In the genomic region with DNA sequence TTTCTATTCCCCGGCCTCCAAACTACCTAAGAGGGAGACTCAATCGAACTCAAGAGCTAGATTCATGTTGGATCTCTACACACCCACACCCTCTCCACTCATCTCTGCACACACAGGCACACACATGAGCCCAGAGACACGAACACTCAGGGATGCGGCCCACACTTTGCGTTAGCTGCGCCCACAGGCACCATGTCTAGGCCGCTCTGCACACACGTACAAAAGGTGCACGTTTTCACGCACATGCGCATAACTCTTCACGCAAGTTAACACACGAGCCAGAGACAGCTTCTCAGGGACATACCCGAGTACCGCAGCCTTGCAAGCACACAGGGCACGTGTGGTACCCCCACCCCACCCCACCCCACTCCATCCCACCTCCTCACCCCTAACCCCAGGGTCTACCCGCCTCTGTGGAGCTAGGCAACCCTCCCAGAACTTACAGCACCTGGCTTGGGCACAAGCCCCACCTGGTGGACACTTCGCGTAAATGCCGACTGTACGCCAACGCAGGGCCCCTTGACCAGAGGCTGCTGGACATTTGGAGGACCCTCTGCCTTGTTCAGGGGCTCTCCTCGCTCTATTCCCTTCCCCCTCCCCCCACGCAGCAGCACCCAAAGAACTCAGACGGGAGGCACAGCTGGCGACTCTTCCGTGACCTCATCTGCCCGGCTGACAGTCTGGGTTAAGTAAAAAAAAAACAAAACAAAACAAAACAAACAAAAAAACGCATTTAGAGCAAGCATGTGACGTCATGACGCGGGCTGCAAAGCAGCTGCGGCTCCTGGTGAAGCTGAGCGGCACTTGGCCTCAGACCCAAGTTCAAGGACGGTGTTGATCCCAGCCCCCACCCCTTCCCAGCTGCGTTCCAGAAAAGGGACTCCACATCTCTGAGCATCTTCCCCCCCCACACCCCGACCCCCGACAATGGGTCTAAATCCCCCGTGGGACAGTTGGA, we compare ENCODE assay signal across 8 mouse cellular contexts. TPM values are rescaled to one million over a fixed set of nuclear protein-coding genes. Genes with fewer than 3 reads are reported as not detected.
DNase-seq lines count a peak whose midpoint lies in the region; ATAC-seq and TF ChIP-seq lines count a peak whose summit lies in the region.
"Had no signal": no experiment of that assay in that cellular context is flagged by ENCODE, and none has a peak within 500 bp of the region (broad histone marks: within the 10 kb centered on the region; RNA-seq: fewer than 3 reads in every experiment).

No protein-coding gene starts in this region.

- peak overlapping the region; percentile 40 for H3K4me2 ChIP-seq in embryonic facial prominence, embryonic 12.5 days (replicated peaks)
- peak overlapping the region; percentile 67 for H3K4me2 ChIP-seq in heart, embryonic 14.5 days (ENCODE audit: low read length)

- no peak overlapping the region for H3K9ac ChIP-seq in embryonic facial prominence, embryonic 12.5 days
- peak overlapping the region; percentile 66 for H3K9ac ChIP-seq in heart, embryonic 14.5 days (ENCODE audit: low read length)

- no peaks in the 10 kb centered on the region for H3K36me3 ChIP-seq in embryonic facial prominence, embryonic 12.5 days
- H3K36me3 ChIP-seq in heart, embryonic 14.5 days (ENCODE audit: control insufficient read depth, insufficient read depth, low read length), result no peaks in the 10 kb centered on the region
- no peaks in the 10 kb centered on the region for H3K36me3 ChIP-seq in megakaryocyte, embryonic 14.5 days (replicated peaks; ENCODE audit: low read length)
- H3K36me3 ChIP-seq in small intestine, adult 2 months (ENCODE audit: control insufficient read depth, insufficient read depth, low read length), result no peaks in the 10 kb centered on the region

- no peak for ATAC-seq in embryonic facial prominence, embryonic 12.5 days (ENCODE audit: insufficient number of reproducible peaks, insufficient read depth, low FRiP score, low TSS enrichment)
- ATAC-seq in heart, embryonic 14.5 days (ENCODE audit: insufficient number of reproducible peaks, insufficient read depth, low FRiP score, low read depth), result no peak

- no peak for TF ChIP-seq POLR2A in small intestine, adult 2 months (IDR thresholded peaks at IDR 0.05; ENCODE audit: low read depth, low read length)

- H3K4me1 ChIP-seq in embryonic facial prominence, embryonic 12.5 days, result peaks cover 5% of the 10 kb centered on the region; the same call in 1 of the 2 replicates
- H3K4me1 ChIP-seq in heart, embryonic 14.5 days (ENCODE audit: control insufficient read depth in 2 of 2, insufficient read depth in 2 of 2, low read length in 2 of 2), result peaks cover 28 to 37% of the 10 kb centered on the region in 2 experiments
- peaks cover 11% of the 10 kb centered on the region for H3K4me1 ChIP-seq in megakaryocyte, embryonic 14.5 days
- H3K4me1 ChIP-seq in small intestine, adult 2 months (ENCODE audit: control insufficient read depth, insufficient read depth, insufficient read length, low read length), result peaks cover 4% of the 10 kb centered on the region

- peak; percentile 67 for DNase-seq in ES-CJ7 (ENCODE audit: low read depth, low spot score)
- peak; percentile 80 for DNase-seq in adrenal gland, postnatal 10 days
- DNase-seq in kidney, postnatal 14 days, result peak; percentile 75

- H3K4me3 ChIP-seq in embryonic facial prominence, embryonic 12.5 days, result 0 out of 2 replicates have a peak overlapping the region, but pooled peaks have one; percentile 7
- peak overlapping the region; percentile 27 to 37; a peak in 3 of 4 replicates for H3K4me3 ChIP-seq in heart, embryonic 14.5 days (ENCODE audit: control insufficient read depth in 1 of 2, insufficient read depth in 1 of 2, low read depth in 1 of 2, low read length in 2 of 2)
- H3K4me3 ChIP-seq in megakaryocyte, embryonic 14.5 days (replicated peaks), result peak overlapping the region; percentile 88
- H3K4me3 ChIP-seq in small intestine, adult 2 months (ENCODE audit: low read depth, low read length), result peak overlapping the region; percentile 47

- no peak overlapping the region for H3K27ac ChIP-seq in embryonic facial prominence, embryonic 12.5 days
- H3K27ac ChIP-seq in heart, embryonic 14.5 days (replicated peaks in 1 of 2; ENCODE audit: control insufficient read depth in 1 of 2, insufficient read depth in 1 of 2, low read depth in 2 of 2, low read length in 2 of 2), result no peak overlapping the region
- H3K27ac ChIP-seq in small intestine, adult 2 months (ENCODE audit: insufficient read depth, low read depth, low read length), result no peak overlapping the region

- H3K9me3 ChIP-seq in embryonic facial prominence, embryonic 12.5 days, result peaks cover 5% of the 10 kb centered on the region; the same call in 1 of the 2 replicates
- peaks cover 6% of the 10 kb centered on the region; the same call in 1 of the 2 replicates for H3K9me3 ChIP-seq in heart, embryonic 14.5 days (ENCODE audit: control insufficient read depth, low read length)
- H3K9me3 ChIP-seq in megakaryocyte, embryonic 14.5 days, result peaks cover 15% of the 10 kb centered on the region

- peak; percentile 79; the same call in 1 of the 2 replicates for TF ChIP-seq CTCF in small intestine, adult 2 months (IDR thresholded peaks at IDR 0.05; ENCODE audit: extremely low read depth, insufficient read length, insufficient replicate concordance, low read depth, low read length)

- WGBS in embryonic facial prominence, embryonic 12.5 days, result 26% methylated on average over 39 of the region's 39 CpGs
- 23% methylated on average over 39 of the region's 39 CpGs for WGBS in heart, embryonic 14.5 days
- WGBS in small intestine, adult 2 months, result 20% methylated on average over 39 of the region's 39 CpGs

- H3K27me3 ChIP-seq in embryonic facial prominence, embryonic 12.5 days, result 0 out of 2 replicates have a peak, but pooled peaks cover 9% of the 10 kb centered on the region
- no peaks in the 10 kb centered on the region for H3K27me3 ChIP-seq in heart, embryonic 14.5 days (ENCODE audit: control insufficient read depth, insufficient read depth, low read length)
- H3K27me3 ChIP-seq in megakaryocyte, embryonic 14.5 days (replicated peaks), result peaks cover 57% of the 10 kb centered on the region
- 0 out of 2 replicates have a peak, but pooled peaks cover 6% of the 10 kb centered on the region for H3K27me3 ChIP-seq in small intestine, adult 2 months (ENCODE audit: control insufficient read depth, insufficient read depth, low read length)

RNA-seq across cellular contexts. Expression of a gene that starts 9.4 kb away (rescaled TPM):
- total RNA-seq in adrenal gland, postnatal 10 days (2021), result 10 to 100 TPM; 23.5 to 25.1 TPM
- 5.9 and 7.1 TPM in 2 replicates for polyA plus RNA-seq in embryonic facial prominence, embryonic 12.5 days (2016; fragmentation: Nextera tagmentation; extraction: Ambion mirVana)
- polyA plus RNA-seq in heart, embryonic 14.5 days (2014; fragmentation: Nextera tagmentation; extraction: Ambion mirVana), result 6.4 and 7.9 TPM in 2 replicates
- polyA plus RNA-seq in megakaryocyte, embryonic 14.5 days (2012; ENCODE audit: insufficient read depth, low replicate concordance), result 4.5 TPM in 1 of 2 replicates, not detected in the other
- polyA plus RNA-seq in small intestine, adult 2 months (2012; rRNA removed), result 1.7 and 2.6 TPM in 2 replicates

RNA-seq across cellular contexts. Expression of a gene that starts 41.4 kb away (rescaled TPM):
- total RNA-seq in adrenal gland, postnatal 10 days (2021), result 100 to 1,000 TPM in 1 of 2 experiments, 10 to 100 TPM in 1; 25.5 to 182 TPM
- polyA plus RNA-seq in embryonic facial prominence, embryonic 12.5 days (2016; fragmentation: Nextera tagmentation; extraction: Ambion mirVana), result 0.52 and 2.4 TPM in 2 replicates
- polyA plus RNA-seq in heart, embryonic 14.5 days (2014; fragmentation: Nextera tagmentation; extraction: Ambion mirVana), result 10,198 and 10,957 TPM in 2 replicates
- polyA plus RNA-seq in megakaryocyte, embryonic 14.5 days (2012; ENCODE audit: insufficient read depth, low replicate concordance), result not detected in 2 replicates
- not detected in 2 replicates for polyA plus RNA-seq in small intestine, adult 2 months (2012; rRNA removed)
- total RNA-seq: left cerebral cortex, postnatal 25 days had no signal

Comparison
In these comparisons a context has a peak if more than half of its experiments do, and no peak if none do; other contexts are left out.
1. H3K4me3 ChIP-seq: peak in every context shown above with its lines; median percentile 88 in megakaryocyte, embryonic 14.5 days; 47 in small intestine, adult 2 months; 32 in heart, embryonic 14.5 days; 7 in embryonic facial prominence, embryonic 12.5 days.
2. RNA of a gene that starts 41.4 kb away (polyA plus RNA-seq): 10,198 to 10,957 TPM in heart, embryonic 14.5 days; 0.52 to 2.4 TPM in embryonic facial prominence, embryonic 12.5 days, not detected in megakaryocyte, embryonic 14.5 days and not detected in small intestine, adult 2 months; every median in the first group is over 1,000 times any median in the second.
3. Peak in every context shown above with its lines, with median percentiles within 50 percentile points of each other: DNase-seq.